Mouse (Mus musculus) stomach, postnatal 0 days (tissue): ENCODE data around the gene Clint1. TPM values are rescaled to one million over a fixed set of nuclear protein-coding genes. Genes with fewer than 3 reads are reported as not detected.

Experiments used
- ATAC-seq: fragments of 200-750 bp; cut with Nextera tagmentation; 2 replicates; pipeline ENCODE4 v1.8.0; 2017; ENCODE audit not compliant: low FRiP score, low TSS enrichment
- DNase-seq: peaks from one replicate; pipeline ENCODE4 v3.0.0-alpha.2; 2016; ENCODE audit warnings: low spot score
- H3K27ac ChIP-seq: fragments of 300-500 bp; sonication (generic); replicated peaks from 2 replicates; pipeline ENCODE4 v1.5.1; 2014; ENCODE audit warnings: mild to moderate bottlenecking, control low read depth
- H3K27me3 ChIP-seq: fragments of 300-500 bp; sonication (generic); 2 replicates; pipeline ENCODE4 v1.6.1; 2014; ENCODE audit warnings: low read length; ENCODE audit not compliant: control insufficient read depth, insufficient read depth
- H3K36me3 ChIP-seq: fragments of 300-500 bp; sonication (generic); 2 replicates; pipeline ENCODE4 v1.6.1; 2014; ENCODE audit warnings: low read length, mixed read lengths; ENCODE audit not compliant: control insufficient read depth, insufficient read depth
- H3K4me1 ChIP-seq: fragments of 300-500 bp; sonication (generic); replicated peaks from 2 replicates; pipeline ENCODE4 v1.6.1; 2014; ENCODE audit warnings: antibody characterized with exemption; ENCODE audit not compliant: control insufficient read depth, insufficient read depth
- H3K4me2 ChIP-seq: fragments of 300-500 bp; sonication (generic); replicated peaks from 2 replicates; pipeline ENCODE4 v1.6.1; 2014; ENCODE audit warnings: low read depth, mild to moderate bottlenecking, control low read depth, moderate library complexity
- H3K4me3 ChIP-seq: fragments of 300-500 bp; sonication (generic); 2 replicates; pipeline ENCODE4 v1.5.1; 2014; ENCODE audit warnings: low read depth, low read length, control low read depth
- H3K9ac ChIP-seq: fragments of 300-500 bp; sonication (generic); 2 replicates; pipeline ENCODE4 v1.6.1; 2014; ENCODE audit warnings: mild to moderate bottlenecking, low read length, control low read depth, mixed read lengths
- H3K9me3 ChIP-seq: fragments of 300-500 bp; sonication (generic); 2 replicates; pipeline ENCODE4 v1.6.1; 2016; ENCODE audit warnings: low read length; ENCODE audit not compliant: control insufficient read depth
- CTCF ChIP-seq: IDR thresholded peaks from 2 replicates; pipeline ENCODE4 v1.5.1; 2016; ENCODE audit warnings: antibody characterized with exemption, low read depth, mild to moderate bottlenecking, moderate library complexity
- EP300 ChIP-seq: optimal IDR thresholded peaks from 2 replicates; pipeline ENCODE3; 2016; ENCODE audit warnings: antibody characterized with exemption
- WGBS: fragments of 180-500 bp; shearing (Covaris S2); extraction: QIAGEN DNeasy Blood & Tissue Kit; methylation state at CpG from one replicate; pipeline ENCODE4 v1.1.7; 2014; 5-methylcytosine and 5-hydroxymethylcytosine counted together
- polyA plus RNA-seq: library from polyadenylated mRNA; unstranded; fragments of >200 nt; fragmentation: Nextera tagmentation; extraction: Ambion mirVana; gene quantifications from 2 replicates; pipeline ENCODE4 v1.2.1, GENCODE M21; 2015

Gene Clint1
- polyA plus RNA-seq, 1 experiment from 2014 or later = 56.8 TPM

DNA sequence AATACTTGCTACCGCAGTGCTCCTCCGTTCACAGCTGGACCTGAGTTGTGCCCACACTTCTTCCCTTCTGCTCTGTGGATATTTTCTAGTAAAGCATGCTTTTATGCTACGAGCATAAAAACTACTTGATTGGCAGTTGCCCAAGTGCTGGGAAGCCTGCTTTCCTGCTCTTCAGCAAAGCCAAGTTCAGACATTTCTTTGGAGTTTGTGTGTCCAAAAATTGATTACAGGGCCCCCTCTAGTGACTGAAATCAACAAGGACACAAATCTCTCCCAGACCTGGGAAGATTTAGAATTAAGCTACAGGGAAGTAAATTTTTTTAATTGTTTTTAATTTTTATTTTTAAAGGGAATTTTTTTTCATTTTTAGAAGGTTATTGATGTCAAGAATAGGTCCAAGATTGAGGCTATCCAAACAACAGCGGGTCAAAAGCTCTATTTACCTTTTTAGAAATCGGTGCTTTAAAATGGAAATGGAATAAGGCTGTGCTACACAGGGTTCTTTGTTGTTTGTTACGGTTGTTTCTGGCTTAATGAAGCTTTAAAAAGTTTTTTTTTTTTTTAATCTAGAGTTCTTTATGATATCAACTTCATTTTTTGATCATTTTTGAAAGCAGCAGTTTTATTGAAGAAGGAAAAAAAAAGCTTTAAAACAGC is 29.3 kb downstream of the Clint1 start:
- Histone ChIP-seq H3K27me3 (no peaks in the 10 kb centered on the region), H3K4me2 (no peak overlapping the region), H3K4me1 (peaks cover 5% of the 10 kb centered on the region; the same call in 1 of the 2 replicates), H3K36me3 (no peaks in the 10 kb centered on the region; the same call in 1 of the 2 replicates), H3K4me3 (no peak overlapping the region), H3K27ac (no peak overlapping the region; the same call in 1 of the 2 replicates), H3K9ac (no peak overlapping the region), H3K9me3 (no peaks in the 10 kb centered on the region)
- ATAC-seq (no peak), DNase-seq (peak; percentile 33)
- peak; percentile 76 for TF ChIP-seq CTCF
- no peak for TF ChIP-seq EP300
- 32% methylated on average over 6 of the region's 6 CpGs for WGBS

- TF ChIP-seq EP300 (no peak), CTCF (no peak)
- Histone ChIP-seq H3K27ac (0 out of 2 replicates have a peak overlapping the region, but pooled peaks have one; percentile 40), H3K9me3 (no peaks in the 10 kb centered on the region), H3K4me1 (peaks cover 5% of the 10 kb centered on the region; the same call in 1 of the 2 replicates), H3K4me3 (no peak overlapping the region), H3K36me3 (peaks cover 4% of the 10 kb centered on the region; the same call in 1 of the 2 replicates), H3K27me3 (no peaks in the 10 kb centered on the region), H3K9ac (peak overlapping the region; percentile 23; the same call in 1 of the 2 replicates), H3K4me2 (no peak overlapping the region)
- no peak for ATAC-seq
- no peak for DNase-seq
- 16% methylated on average over 5 of the region's 5 CpGs for WGBS
These were observed 29.8 kb downstream of the Clint1 start for GRCm38 (mm10) chr11:45881683-45882068.

DNA sequence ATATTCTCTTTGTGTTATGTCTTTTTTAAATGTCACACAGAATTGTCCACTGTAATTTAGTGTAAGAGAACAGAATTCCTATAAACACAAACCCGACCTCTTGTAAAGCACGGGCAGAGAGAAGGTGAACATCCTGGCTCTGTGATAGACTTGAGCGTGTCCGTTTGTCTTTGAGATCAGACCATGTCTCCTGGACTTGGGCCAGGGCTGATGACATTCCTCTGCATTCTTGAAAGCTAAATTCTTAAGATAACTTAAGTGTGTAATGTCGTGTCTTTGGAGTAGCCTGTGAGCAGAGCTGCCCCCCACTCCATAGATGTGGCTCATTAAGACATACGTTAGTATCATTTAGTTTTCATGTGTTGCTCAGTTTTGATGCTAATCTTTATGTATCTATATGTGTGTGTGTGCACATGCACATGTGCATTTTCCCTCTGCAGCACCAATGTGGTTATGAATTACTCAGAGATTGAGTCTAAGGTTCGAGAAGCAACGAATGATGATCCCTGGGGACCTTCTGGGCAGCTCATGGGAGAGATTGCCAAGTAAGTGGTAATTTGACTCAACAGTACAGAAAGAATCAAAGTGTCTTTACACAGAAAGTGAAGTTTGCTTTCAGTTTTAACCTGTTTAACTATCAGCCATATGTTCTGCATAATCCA is 31.6 kb downstream of the Clint1 start:
- no peak for TF ChIP-seq CTCF
- TF ChIP-seq EP300 = no peak
- H3K4me3 ChIP-seq = no peak overlapping the region
- no peaks in the 10 kb centered on the region for H3K27me3 ChIP-seq
- 43% methylated on average over 8 of the region's 8 CpGs for WGBS
- H3K36me3 ChIP-seq = peaks cover 5% of the 10 kb centered on the region; the same call in 1 of the 2 replicates
- DNase-seq (no peak), ATAC-seq (no peak)
- H3K9ac ChIP-seq = no peak overlapping the region
- no peak overlapping the region for H3K27ac ChIP-seq
- no peaks in the 10 kb centered on the region for H3K9me3 ChIP-seq
- H3K4me2 ChIP-seq = no peak overlapping the region
- H3K4me1 ChIP-seq = peaks cover 3% of the 10 kb centered on the region; the same call in 1 of the 2 replicates

- Histone ChIP-seq H3K36me3 (peaks cover 5% of the 10 kb centered on the region; the same call in 1 of the 2 replicates), H3K4me3 (no peak overlapping the region), H3K4me2 (no peak overlapping the region), H3K27me3 (no peaks in the 10 kb centered on the region), H3K9ac (no peak overlapping the region), H3K9me3 (no peaks in the 10 kb centered on the region), H3K27ac (no peak overlapping the region), H3K4me1 (peaks cover 3% of the 10 kb centered on the region; the same call in 1 of the 2 replicates)
- ATAC-seq (no peak), DNase-seq (no peak)
- TF ChIP-seq CTCF = peak; percentile 82
- no peak for TF ChIP-seq EP300
- WGBS = 43% methylated on average over 4 of the region's 4 CpGs
These were observed 32.2 kb downstream of the Clint1 start for GRCm38 (mm10) chr11:45884029-45884428.

DNA sequence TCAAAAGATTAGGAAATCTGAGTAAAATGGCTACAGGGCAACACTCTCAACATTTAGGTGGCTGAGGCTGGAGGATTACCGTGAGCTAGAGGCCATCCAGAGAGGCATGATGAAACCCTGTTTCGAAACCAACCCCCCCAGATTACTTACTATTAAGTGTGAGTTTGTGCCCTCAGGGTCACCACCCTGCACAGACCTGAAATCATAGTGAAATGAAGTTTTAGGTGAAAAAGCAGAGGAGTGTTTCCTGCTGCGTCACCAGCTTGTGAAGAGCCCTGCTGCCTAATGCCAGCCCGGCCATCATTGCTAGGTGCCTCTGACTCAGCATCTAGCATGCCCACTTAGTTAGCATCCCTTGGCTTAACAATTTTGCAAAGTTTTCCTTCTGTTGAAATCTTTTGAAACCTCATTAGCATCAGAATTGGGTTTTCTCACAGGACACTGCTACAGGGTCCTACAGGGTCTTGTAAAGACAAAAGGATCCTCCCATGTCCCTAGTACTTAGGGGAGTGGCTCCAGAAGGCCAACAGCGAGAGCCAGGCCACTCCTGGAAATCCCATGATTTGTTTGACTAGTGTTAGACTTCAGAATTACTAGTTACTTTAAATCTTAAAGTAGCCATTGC is 33.9 kb downstream of the Clint1 start:
- no peak for ATAC-seq

More for the DNA sequence above, 33.9 kb downstream of the Clint1 start:
- Histone ChIP-seq H3K4me3 (no peak overlapping the region), H3K9me3 (no peaks in the 10 kb centered on the region), H3K9ac (no peak overlapping the region), H3K27ac (no peak overlapping the region), H3K4me1 (peaks cover 3% of the 10 kb centered on the region; the same call in 1 of the 2 replicates), H3K4me2 (no peak overlapping the region), H3K27me3 (no peaks in the 10 kb centered on the region), H3K36me3 (peaks cover 15% of the 10 kb centered on the region)
- TF ChIP-seq CTCF = no peak
- no peak for DNase-seq
- WGBS = 83% methylated on average over 5 of the region's 5 CpGs
